Mouse (Mus musculus): ENCODE results near the gene Hey2. TPM values are rescaled to one million over a fixed set of nuclear protein-coding genes. Genes with fewer than 3 reads are reported as not detected.

The Hey2 gene
- polyA plus RNA-seq, 1 experiment from 2014 or later = 21.6 TPM

- no peaks in the 10 kb centered on the region for H3K36me3 ChIP-seq
- no peak overlapping the region for H3K27ac ChIP-seq
- peak overlapping the region; percentile 52 for H3K4me3 ChIP-seq
- H3K9me3 ChIP-seq = no peaks in the 10 kb centered on the region
- DNase-seq (ENCODE audit: low spot score) = no peak
- no peaks in the 10 kb centered on the region for H3K4me1 ChIP-seq
- no peaks in the 10 kb centered on the region for H3K27me3 ChIP-seq (ENCODE audit: insufficient read depth, poor library complexity, severe bottlenecking)
- WGBS = 46% methylated on average over 9 of the region's 9 CpGs
Measured at GRCm38 (mm10) chr10:30810247-30810966, 32.2 kb downstream of the Hey2 start.

- 44% methylated on average over 7 of the region's 7 CpGs for WGBS
- peaks cover 6% of the 10 kb centered on the region; the same call in 1 of the 2 replicates for H3K4me1 ChIP-seq
- H3K4me3 ChIP-seq = peak overlapping the region; percentile 85
- H3K27me3 ChIP-seq (ENCODE audit: insufficient read depth, poor library complexity, severe bottlenecking) = no peaks in the 10 kb centered on the region
- no peaks in the 10 kb centered on the region for H3K36me3 ChIP-seq
- DNase-seq (ENCODE audit: low spot score) = no peak
- no peaks in the 10 kb centered on the region for H3K9me3 ChIP-seq
- peak overlapping the region; percentile 98 for H3K27ac ChIP-seq
Measured at GRCm38 (mm10) chr10:30803587-30804253, 38.9 kb downstream of the Hey2 start.

GRCm38 (mm10) chr10:30802681-30803586 is 39.7 kb downstream of the Hey2 start, which contains the start of gene Ncoa7:
Gene Ncoa7 (minus strand): TSS chr10:30803326.
- peak; percentile 94 for DNase-seq (ENCODE audit: low spot score)
- Histone ChIP-seq H3K4me1 (peaks cover 6% of the 10 kb centered on the region; the same call in 1 of the 2 replicates), H3K4me3 (peak within 1 kb of the TSS; percentile 85), H3K36me3 (no peaks in the 10 kb centered on the region), H3K27me3 (ENCODE audit: insufficient read depth, poor library complexity, severe bottlenecking) (no peaks in the 10 kb centered on the region), H3K9me3 (no peaks in the 10 kb centered on the region), H3K27ac (peak within 1 kb of the TSS; percentile 98)
- WGBS = under 1% methylated on average over 89 of the region's 89 CpGs

- H3K4me1 ChIP-seq = peaks cover 6% of the 10 kb centered on the region; the same call in 1 of the 2 replicates
- no peaks in the 10 kb centered on the region for H3K9me3 ChIP-seq
- peak; percentile 75 for DNase-seq (ENCODE audit: low spot score)
- no peaks in the 10 kb centered on the region for H3K36me3 ChIP-seq
- WGBS = 12% methylated on average over 8 of the region's 8 CpGs
- H3K4me3 ChIP-seq = peak overlapping the region; percentile 85
- H3K27me3 ChIP-seq (ENCODE audit: insufficient read depth, poor library complexity, severe bottlenecking) = no peaks in the 10 kb centered on the region
- peak overlapping the region; percentile 98 for H3K27ac ChIP-seq
Measured at GRCm38 (mm10) chr10:30802033-30802432, 40.6 kb downstream of the Hey2 start.

- 89% methylated on average over 2 of the region's 2 CpGs for WGBS
- no peak overlapping the region for H3K4me3 ChIP-seq
- H3K27me3 ChIP-seq (ENCODE audit: insufficient read depth, poor library complexity, severe bottlenecking) = no peaks in the 10 kb centered on the region
- peaks cover 11% of the 10 kb centered on the region; the same call in 1 of the 2 replicates for H3K36me3 ChIP-seq
- H3K9me3 ChIP-seq = no peaks in the 10 kb centered on the region
- peaks cover 6% of the 10 kb centered on the region; the same call in 1 of the 2 replicates for H3K4me1 ChIP-seq
- no peak for DNase-seq (ENCODE audit: low spot score)
- H3K27ac ChIP-seq = no peak overlapping the region
Measured at GRCm38 (mm10) chr10:30799713-30800450, 42.7 kb downstream of the Hey2 start.

GRCm38 (mm10) chr10:30796469-30797261 is 45.9 kb downstream of the Hey2 start:
- no peaks in the 10 kb centered on the region for H3K27me3 ChIP-seq (ENCODE audit: insufficient read depth, poor library complexity, severe bottlenecking)
- 80% methylated on average over 5 of the region's 5 CpGs for WGBS
- H3K4me1 ChIP-seq = no peaks in the 10 kb centered on the region
- H3K36me3 ChIP-seq = peaks cover 20% of the 10 kb centered on the region; the same call in 1 of the 2 replicates
- H3K4me3 ChIP-seq = no peak overlapping the region
- H3K9me3 ChIP-seq = 0 out of 2 replicates have a peak, but pooled peaks cover 5% of the 10 kb centered on the region
- H3K27ac ChIP-seq = no peak overlapping the region
- DNase-seq (ENCODE audit: low spot score) = no peak

- DNase-seq (ENCODE audit: low spot score) = no peak
- 77% methylated on average over 3 of the region's 3 CpGs for WGBS
Measured at GRCm38 (mm10) chr10:30791016-30791415, 51.6 kb downstream of the Hey2 start.

GRCm38 (mm10) chr10:30789521-30789920 is 53.1 kb downstream of the Hey2 start:
- Histone ChIP-seq H3K9me3 (0 out of 2 replicates have a peak, but pooled peaks cover 3% of the 10 kb centered on the region), H3K4me1 (no peaks in the 10 kb centered on the region), H3K27ac (no peak overlapping the region), H3K36me3 (peaks cover 6% of the 10 kb centered on the region; the same call in 1 of the 2 replicates), H3K4me3 (no peak overlapping the region), H3K27me3 (ENCODE audit: insufficient read depth, poor library complexity, severe bottlenecking) (no peaks in the 10 kb centered on the region)
- DNase-seq (ENCODE audit: low spot score) = no peak
- WGBS = 93% methylated on average over 5 of the region's 5 CpGs

More at GRCm38 (mm10) chr10:30791016-30791415, 51.6 kb downstream of the Hey2 start:
- Histone ChIP-seq H3K4me1 (no peaks in the 10 kb centered on the region), H3K4me3 (no peak overlapping the region), H3K36me3 (peaks cover 17% of the 10 kb centered on the region; the same call in 1 of the 2 replicates), H3K27ac (no peak overlapping the region), H3K27me3 (ENCODE audit: insufficient read depth, poor library complexity, severe bottlenecking) (no peaks in the 10 kb centered on the region), H3K9me3 (0 out of 2 replicates have a peak, but pooled peaks cover 5% of the 10 kb centered on the region)

GRCm38 (mm10) chr10:30788340-30788721 is 54.3 kb downstream of the Hey2 start:
- Histone ChIP-seq H3K9me3 (no peaks in the 10 kb centered on the region), H3K27ac (no peak overlapping the region), H3K36me3 (no peaks in the 10 kb centered on the region), H3K4me1 (no peaks in the 10 kb centered on the region), H3K4me3 (no peak overlapping the region), H3K27me3 (ENCODE audit: insufficient read depth, poor library complexity, severe bottlenecking) (no peaks in the 10 kb centered on the region)
- 76% methylated on average over 1 of the region's 1 CpGs for WGBS
- no peak for DNase-seq (ENCODE audit: low spot score)

GRCm38 (mm10) chr10:30787684-30788339 is 54.8 kb downstream of the Hey2 start:
- DNase-seq (ENCODE audit: low spot score) = no peak
- Histone ChIP-seq H3K4me1 (no peaks in the 10 kb centered on the region), H3K27ac (no peak overlapping the region), H3K9me3 (no peaks in the 10 kb centered on the region), H3K36me3 (no peaks in the 10 kb centered on the region), H3K27me3 (ENCODE audit: insufficient read depth, poor library complexity, severe bottlenecking) (no peaks in the 10 kb centered on the region), H3K4me3 (no peak overlapping the region)
- WGBS = 66% methylated on average over 3 of the region's 3 CpGs

All from heart, embryonic 10.5 days (tissue).